Mouse (Mus musculus) Patski (cell line): ENCODE results near the gene Hdac4. TPM values are rescaled to one million over a fixed set of nuclear protein-coding genes. Genes with fewer than 3 reads are reported as not detected.

Experiments used
- ATAC-seq: fragments of 100-300 bp; one replicate; pipeline ENCODE4 v1.8.0; 2021
- CTCF ChIA-PET: fragments of 350-600 bp; sonication (Branson Sonifier 250); formaldehyde crosslinking; loops from one replicate; lab custom pipeline; 2022; ENCODE audit warnings: inconsistent platforms; lab: Charles Lee
- POLR2A ChIA-PET: fragments of 350-600 bp; sonication (Branson Sonifier 250); formaldehyde crosslinking; loops from one replicate; lab custom pipeline; 2022; ENCODE audit warnings: antibody characterized with exemption, inconsistent platforms; lab: Charles Lee
- DNase-seq: peaks from one replicate; pipeline ENCODE4 v3.0.0-alpha.2; 2011; ENCODE audit warnings: low read depth, low spot score
- H3K27me3 ChIP-seq: fragments of 371-371 bp; one replicate; pipeline ENCODE4 v1.5.1; 2021
- CTCF ChIP-seq: fragments of 100-300 bp; IDR thresholded peaks from one replicate; pipeline ENCODE4 v1.5.1; 2021
- in situ Hi-C: fragments of 300-500 bp; cut with MboI; formaldehyde crosslinking; loops from 3 replicates; pipeline ENCODE4 v1.11.1; 2018; ENCODE audit warnings: low pct_unique_long_range_greater_than_20kb, mixed read lengths
- polyA plus RNA-seq: library from polyadenylated mRNA; unstranded; gene quantifications from one replicate; pipeline ENCODE4 v1.2.3, GENCODE M21; 2021

The Hdac4 gene
- polyA plus RNA-seq = 15.0 TPM

DNA sequence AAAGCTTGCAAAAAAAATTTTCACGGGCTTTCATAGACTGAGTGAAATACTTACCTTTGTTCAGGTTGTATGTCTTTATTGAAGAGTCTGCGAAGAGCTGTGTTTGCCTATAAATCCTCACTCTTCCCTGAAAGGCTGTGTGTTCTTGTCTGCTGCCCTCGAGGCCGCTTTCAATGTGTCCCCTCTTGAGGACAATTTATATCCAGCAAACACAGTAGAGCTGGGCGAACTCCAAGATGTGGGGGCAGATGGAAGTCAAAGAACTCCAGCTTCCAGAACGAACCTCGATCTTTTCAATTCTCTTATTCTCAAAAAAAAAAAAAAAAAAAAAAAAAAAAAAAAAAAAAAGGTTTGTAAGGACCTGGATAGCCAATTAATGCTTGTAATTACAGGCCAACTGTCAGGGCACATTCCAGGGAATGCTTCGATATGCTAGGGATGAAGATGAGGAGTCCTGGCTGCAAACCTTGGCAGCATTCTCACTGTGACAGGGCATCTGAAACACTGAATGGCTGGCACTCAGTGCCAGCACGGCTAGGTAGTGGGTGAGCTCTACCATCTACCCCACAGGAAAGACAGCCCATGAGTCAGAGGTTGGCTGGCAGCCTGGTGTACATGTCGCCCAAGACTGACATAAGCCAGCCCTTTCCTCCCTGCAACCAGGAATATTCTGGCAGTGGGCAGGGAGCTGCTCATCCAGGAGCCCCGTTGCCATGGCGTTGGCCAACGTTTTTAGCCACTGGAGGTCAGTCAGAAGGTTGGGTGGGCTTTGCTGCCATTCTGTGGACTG lies at the start of gene Hdac4:
TSS of gene Hdac4 (minus strand) at position 340 of the 790 bp plus-strand sequence.
- in situ Hi-C loops = loop anchor here (25.0 kb wide), 1 partner anchor 167 kb away; no protein-coding TSS in a partner anchor
- ChIA-PET CTCF (interaction anchor here (1.0 to 1.8 kb wide), 4 partner anchors 9 to 233 kb away, joined by 3 to 4 read pairs (median 4); no protein-coding TSS in a partner anchor), POLR2A (interaction anchor here (0.6 kb wide), 2 partner anchors 195 to 1479 kb away, joined by 3 to 4 read pairs; no protein-coding TSS in a partner anchor)
- DNase-seq = peak; percentile 54
- no peak for TF ChIP-seq CTCF
- no peaks in the 10 kb centered on the region for H3K27me3 ChIP-seq
- peak; percentile 78 for ATAC-seq

DNA sequence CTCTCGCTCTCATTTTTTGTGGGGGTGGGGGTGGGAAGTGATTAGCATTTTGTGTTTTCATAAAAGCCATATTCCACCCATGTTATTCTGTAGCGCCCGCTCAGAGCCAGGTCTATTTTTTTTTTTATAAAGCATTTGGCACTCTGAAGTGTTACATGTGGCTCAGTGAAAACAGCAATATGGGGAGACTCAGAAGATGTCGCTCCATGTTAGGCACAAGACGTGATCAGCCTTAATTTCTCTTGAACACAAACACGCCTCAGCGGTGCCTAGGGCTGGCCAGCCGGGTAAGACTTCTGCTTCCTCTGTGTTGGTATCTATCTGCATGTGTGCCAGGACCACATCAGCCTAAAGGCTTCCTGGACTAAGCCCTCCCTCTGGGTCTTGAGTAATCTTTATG lies 48.0 kb upstream of the Hdac4 start:
- TF ChIP-seq CTCF = no peak
- POLR2A ChIA-PET = no interaction called here
- in situ Hi-C loops = no loop called here
- CTCF ChIA-PET = interaction anchor here (1.6 kb wide), 1 partner anchor 17 kb away, joined by 3 read pairs; no protein-coding TSS in a partner anchor
- no peaks in the 10 kb centered on the region for H3K27me3 ChIP-seq
- DNase-seq (no peak), ATAC-seq (no peak)

- in situ Hi-C loops = no loop called here
- no peak for ATAC-seq
- no peak for DNase-seq
- TF ChIP-seq CTCF = no peak
- H3K27me3 ChIP-seq = no peaks in the 10 kb centered on the region
- ChIA-PET CTCF (no interaction called here), POLR2A (no interaction called here)
Measured at GRCm38 (mm10) chr1:92240072-92240471, 44.6 kb upstream of the Hdac4 start.

DNA sequence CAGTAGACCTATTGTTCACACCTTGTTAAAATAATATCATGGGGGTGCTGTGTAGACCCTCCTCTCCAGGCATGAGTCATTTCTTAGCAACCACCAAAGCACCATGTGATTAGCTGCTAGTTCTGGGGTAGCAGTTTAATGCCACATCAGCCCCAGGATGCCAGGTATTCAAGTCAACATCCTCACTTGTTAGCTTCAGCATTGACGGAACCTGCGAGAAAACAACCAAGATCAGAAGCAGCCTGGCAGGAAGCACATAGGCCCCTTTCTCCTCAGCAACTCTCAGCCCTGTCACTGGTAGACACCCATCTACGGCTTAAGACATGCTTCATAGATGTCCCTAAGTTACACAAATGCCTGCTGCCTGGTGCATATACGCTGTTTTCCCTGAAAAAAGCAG lies 40.1 kb upstream of the Hdac4 start:
- DNase-seq (no peak), ATAC-seq (no peak)
- H3K27me3 ChIP-seq = no peaks in the 10 kb centered on the region
- POLR2A ChIA-PET = no interaction called here
- in situ Hi-C loops = no loop called here
- CTCF ChIA-PET = no interaction called here
- TF ChIP-seq CTCF = no peak

GRCm38 (mm10) chr1:92225297-92225696 lies 29.8 kb upstream of the Hdac4 start:
- TF ChIP-seq CTCF = no peak
- in situ Hi-C loops = no loop called here
- H3K27me3 ChIP-seq = no peaks in the 10 kb centered on the region
- no peak for DNase-seq
- POLR2A ChIA-PET = no interaction called here
- no peak for ATAC-seq
- CTCF ChIA-PET = no interaction called here

DNA sequence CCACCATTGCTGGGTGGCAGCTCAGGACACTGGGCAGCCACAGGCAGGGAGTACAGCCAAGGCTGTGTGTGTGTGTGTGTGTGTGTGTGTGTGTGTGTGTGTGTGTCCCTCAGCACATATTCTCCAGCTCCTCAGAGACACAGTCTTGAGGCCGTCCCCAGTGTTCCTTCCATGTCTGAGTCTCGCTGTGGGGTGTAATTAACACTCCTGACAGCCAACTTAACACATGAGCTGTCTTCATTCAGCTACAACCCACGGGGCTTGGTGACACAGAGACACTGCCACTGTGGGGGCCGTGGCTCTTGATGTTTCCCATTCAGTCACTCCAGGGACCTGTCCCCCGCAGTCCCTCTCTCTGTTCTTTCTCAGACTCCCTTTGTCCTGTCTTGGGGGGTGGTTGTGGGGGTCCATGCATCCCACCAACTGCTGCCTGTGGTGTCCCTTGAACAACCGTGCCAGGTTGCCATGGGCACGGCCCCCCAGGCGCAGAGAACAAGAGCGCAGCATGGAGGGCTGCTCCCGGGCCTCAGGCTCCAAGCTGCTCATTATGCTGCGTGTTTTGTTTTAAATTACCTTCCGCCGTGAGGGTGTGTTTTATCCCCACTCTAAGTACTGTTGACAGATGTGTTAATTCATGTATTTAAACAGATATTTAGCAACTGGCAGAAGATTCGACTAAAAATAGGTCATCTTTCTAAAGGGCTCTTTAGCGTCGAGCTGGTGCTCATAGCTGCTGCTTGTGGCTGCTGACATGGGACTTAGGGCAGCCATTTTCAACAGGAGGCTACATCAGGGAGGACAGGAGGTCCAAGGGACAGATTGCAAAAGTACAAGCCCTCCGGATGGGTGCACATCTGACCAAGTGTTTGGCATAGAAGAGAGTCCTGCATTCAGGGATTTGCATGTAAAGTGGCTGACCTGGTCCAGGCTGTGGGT lies 28.7 kb upstream of the Hdac4 start:
- CTCF ChIA-PET = no interaction called here
- ATAC-seq = no peak
- POLR2A ChIA-PET = no interaction called here

GRCm38 (mm10) chr1:92216710-92217109 lies 21.2 kb upstream of the Hdac4 start:
- no peak for DNase-seq
- no peak for TF ChIP-seq CTCF
- ATAC-seq = no peak
- POLR2A ChIA-PET = no interaction called here
- CTCF ChIA-PET = interaction anchor here (1.2 kb wide), 1 partner anchor 11 kb away, joined by 3 read pairs; no protein-coding TSS in a partner anchor
- in situ Hi-C loops = no loop called here
- H3K27me3 ChIP-seq = no peaks in the 10 kb centered on the region

More for the DNA sequence above, 28.7 kb upstream of the Hdac4 start:
- H3K27me3 ChIP-seq = no peaks in the 10 kb centered on the region
- no peak for DNase-seq
- in situ Hi-C loops = no loop called here
- TF ChIP-seq CTCF = no peak

GRCm38 (mm10) chr1:92215996-92216630 lies 20.6 kb upstream of the Hdac4 start:
- in situ Hi-C loops = no loop called here
- ATAC-seq (no peak), DNase-seq (no peak)
- TF ChIP-seq CTCF = no peak
- ChIA-PET POLR2A (no interaction called here), CTCF (interaction anchor here (1.2 kb wide), 1 partner anchor 10 kb away, joined by 3 read pairs; no protein-coding TSS in a partner anchor)
- no peaks in the 10 kb centered on the region for H3K27me3 ChIP-seq

GRCm38 (mm10) chr1:92215131-92215638 lies 19.7 kb upstream of the Hdac4 start:
- in situ Hi-C loops = no loop called here
- peak; percentile 68 for DNase-seq
- ChIA-PET POLR2A (interaction anchor here (0.8 kb wide), 1 partner anchor 35 kb away, joined by 3 read pairs; no protein-coding TSS in a partner anchor), CTCF (interaction anchor here (0.6 kb wide), 1 partner anchor 45 kb away, joined by 4 read pairs; no protein-coding TSS in a partner anchor)
- peak; percentile 73 for ATAC-seq
- H3K27me3 ChIP-seq = no peaks in the 10 kb centered on the region
- no peak for TF ChIP-seq CTCF
